Mouse (Mus musculus): ENCODE data around the gene Tmem262.

- no peak for TF ChIP-seq CTCF (IDR thresholded peaks at IDR 0.05)
- no peak for TF ChIP-seq EP300 (IDR thresholded peaks at IDR 0.05)
Observed at GRCm38 (mm10) chr19:6066571-6066970, 13.3 kb upstream of the Tmem262 start.
